Mouse (Mus musculus): ENCODE data around the gene Leng8. TPM values are rescaled to one million over a fixed set of nuclear protein-coding genes. Genes with fewer than 3 reads are reported as not detected.

Leng8 gene
- polyA plus RNA-seq (2015; fragmentation: Nextera tagmentation; extraction: Ambion mirVana) = 46.3 and 49.2 TPM in 2 replicates

DNA sequence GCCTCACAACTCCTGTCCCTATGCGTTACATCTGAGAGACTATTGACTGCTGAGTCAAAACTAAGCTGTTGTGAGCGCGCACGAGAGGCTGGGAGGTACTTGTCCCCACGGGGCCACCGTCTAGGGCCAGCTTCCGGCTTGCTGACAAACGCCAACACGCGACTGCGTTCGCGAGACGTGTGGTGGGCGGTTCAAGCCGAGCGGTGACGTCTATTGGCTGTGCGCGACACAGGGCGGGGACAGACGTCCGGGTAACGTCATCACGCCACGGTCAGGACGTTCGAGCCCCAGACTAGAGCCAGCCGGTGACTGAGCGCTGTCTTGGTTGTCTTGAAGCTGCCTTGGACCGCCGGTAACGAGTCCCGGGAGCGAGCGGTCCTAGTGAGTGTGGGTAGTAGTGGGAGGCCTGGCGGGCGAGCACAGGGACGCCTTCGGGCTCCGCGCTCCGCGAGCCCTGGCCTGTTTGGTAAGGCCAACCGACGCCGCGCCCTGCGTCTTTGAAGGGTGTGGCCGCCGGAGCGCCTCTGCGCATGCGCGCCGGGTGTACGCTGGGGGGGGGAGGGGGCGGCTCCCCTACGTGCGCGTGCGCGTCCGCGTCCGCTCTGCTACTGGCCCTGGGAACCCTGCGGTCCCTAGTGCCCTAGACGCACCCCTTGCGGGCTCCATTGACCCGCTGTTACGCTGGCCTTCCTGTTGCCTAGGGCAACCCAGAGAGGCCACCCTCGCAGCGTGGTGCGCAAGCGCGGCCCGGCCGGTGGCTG is at the start of gene Leng8:
TSS of gene Leng8 (plus strand) at position 269 of the 761 bp plus-strand sequence.
- Histone ChIP-seq H3K4me3 (replicated peaks) (peak within 1 kb of the TSS; percentile 61), H3K4me2 (replicated peaks) (peak within 1 kb of the TSS; percentile 66), H3K9ac (peak within 1 kb of the TSS; percentile 68), H3K27ac (peak within 1 kb of the TSS; percentile 84), H3K27me3 (replicated peaks) (no peaks in the 10 kb centered on the region), H3K9me3 (no peaks in the 10 kb centered on the region), H3K36me3 (peaks cover 24% of the 10 kb centered on the region), H3K4me1 (replicated peaks) (peaks cover 7% of the 10 kb centered on the region; the same call in 1 of the 2 replicates)
- under 1% methylated on average over 63 of the region's 78 CpGs for WGBS
- ATAC-seq = peak; percentile 99

DNA sequence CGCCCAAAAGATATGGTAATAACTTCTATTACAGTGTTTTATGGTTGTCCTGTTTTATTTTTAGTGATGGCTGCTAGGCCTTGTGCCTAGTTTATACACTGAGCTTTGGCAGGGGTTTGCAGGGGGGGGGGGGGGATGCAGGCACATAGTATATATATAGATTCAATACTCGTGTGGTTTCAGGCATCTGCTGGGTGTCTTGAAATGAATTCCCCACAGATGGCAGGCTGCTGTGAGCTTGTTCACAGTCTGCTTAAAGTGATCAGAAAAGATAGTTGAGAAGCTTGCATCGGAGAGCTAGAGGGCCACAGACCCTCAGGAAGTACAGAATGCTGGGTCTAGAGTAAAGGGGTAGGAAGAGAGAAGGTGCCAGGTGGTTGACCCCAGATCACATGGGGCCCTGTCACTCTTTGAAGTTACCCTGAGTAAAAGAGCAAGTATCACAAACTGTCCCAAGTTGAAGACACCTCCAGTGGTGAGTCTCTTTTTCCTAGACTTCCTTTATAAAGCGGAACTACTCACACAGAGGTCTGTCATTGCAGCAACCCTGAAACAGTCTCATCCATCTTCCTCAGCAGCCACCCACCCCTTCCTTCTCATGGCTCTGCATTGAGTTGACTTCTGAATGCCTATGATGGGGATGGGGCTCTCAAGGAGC is 49.5 kb upstream of the Leng8 start:
- Histone ChIP-seq H3K36me3 (no peaks in the 10 kb centered on the region), H3K4me3 (replicated peaks) (no peak overlapping the region), H3K4me1 (replicated peaks) (no peaks in the 10 kb centered on the region), H3K27ac (no peak overlapping the region), H3K9me3 (no peaks in the 10 kb centered on the region), H3K9ac (no peak overlapping the region), H3K4me2 (replicated peaks) (no peak overlapping the region), H3K27me3 (replicated peaks) (no peaks in the 10 kb centered on the region)
- WGBS = 69% methylated on average over 4 of the region's 4 CpGs
- ATAC-seq = no peak

DNA sequence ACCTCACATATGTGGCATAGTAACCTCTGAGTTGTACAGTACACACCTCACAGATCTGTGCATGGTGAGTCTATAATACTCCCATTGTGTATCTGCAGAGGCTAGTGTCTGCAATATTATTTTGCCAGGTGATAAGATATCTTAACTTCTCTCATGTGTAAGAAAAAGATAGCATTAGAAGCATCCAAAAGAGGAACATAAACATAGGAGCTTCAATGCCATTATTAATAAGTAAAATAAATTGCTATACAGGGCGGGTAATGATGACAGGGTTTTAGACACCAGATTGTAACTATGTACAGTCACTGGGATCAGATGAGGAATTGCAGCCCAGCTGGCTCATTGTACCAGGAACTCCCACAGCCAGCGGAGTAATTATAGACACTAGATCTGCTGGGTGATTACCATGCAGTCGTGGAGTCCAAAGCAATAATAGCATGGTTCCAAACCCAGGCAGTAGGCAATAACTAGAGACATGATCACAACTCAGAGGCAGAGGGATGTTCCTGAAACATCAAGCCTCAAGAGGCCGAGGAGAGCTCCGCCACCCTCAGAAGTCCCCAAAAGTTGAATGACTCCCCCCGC is 48.9 kb upstream of the Leng8 start:
- no peaks in the 10 kb centered on the region for H3K9me3 ChIP-seq
- H3K36me3 ChIP-seq = no peaks in the 10 kb centered on the region
- 78% methylated on average over 6 of the region's 6 CpGs for WGBS
- H3K4me3 ChIP-seq (replicated peaks) = no peak overlapping the region
- H3K27ac ChIP-seq = no peak overlapping the region
- H3K27me3 ChIP-seq (replicated peaks) = no peaks in the 10 kb centered on the region
- H3K9ac ChIP-seq = no peak overlapping the region
- ATAC-seq = no peak
- no peak overlapping the region for H3K4me2 ChIP-seq (replicated peaks)
- no peaks in the 10 kb centered on the region for H3K4me1 ChIP-seq (replicated peaks)

DNA sequence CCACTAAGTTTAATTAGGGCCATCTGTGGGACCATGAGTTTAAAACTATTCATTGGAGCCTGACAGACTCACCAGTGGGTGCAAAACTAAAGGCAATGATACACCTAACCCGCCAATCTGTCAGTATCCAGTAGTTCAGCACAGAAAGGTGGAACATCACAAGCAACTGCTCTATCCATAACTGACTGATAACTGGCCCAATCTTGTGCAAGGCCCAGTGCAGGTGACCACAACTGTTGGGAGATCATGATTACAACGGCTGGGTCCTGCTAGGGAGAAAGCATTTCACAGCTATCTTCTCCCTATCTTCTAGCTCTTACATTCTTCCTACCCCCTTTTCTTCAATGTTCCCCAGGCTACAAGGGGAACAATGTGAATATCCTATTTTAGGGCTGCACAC is 48.2 kb upstream of the Leng8 start:
- Histone ChIP-seq H3K4me3 (replicated peaks) (no peak overlapping the region), H3K27ac (no peak overlapping the region), H3K4me2 (replicated peaks) (no peak overlapping the region), H3K9ac (no peak overlapping the region), H3K4me1 (replicated peaks) (no peaks in the 10 kb centered on the region), H3K36me3 (no peaks in the 10 kb centered on the region), H3K27me3 (replicated peaks) (no peaks in the 10 kb centered on the region), H3K9me3 (no peaks in the 10 kb centered on the region)
- WGBS = 78% methylated on average over 2 of the region's 2 CpGs
- ATAC-seq = no peak

DNA sequence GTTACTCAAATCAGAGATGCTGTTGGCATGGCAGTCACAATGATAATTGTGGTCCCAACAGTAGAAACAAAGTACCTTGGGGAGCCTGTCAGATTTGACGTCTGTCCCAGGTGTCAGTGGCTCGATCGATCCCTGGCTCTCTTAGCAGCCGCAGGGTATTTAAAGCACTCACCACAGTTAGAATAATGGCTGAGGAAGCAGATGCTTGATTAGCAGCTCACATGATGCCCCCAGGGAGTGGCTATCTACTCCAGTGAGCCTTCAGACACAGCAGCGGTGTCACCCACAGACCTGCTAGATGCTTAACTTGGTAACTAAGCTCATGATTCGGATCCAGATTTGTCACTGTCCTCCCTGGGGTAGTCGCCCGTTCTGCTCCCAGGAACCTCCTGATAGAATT is 45.7 kb upstream of the Leng8 start:
- Histone ChIP-seq H3K4me1 (replicated peaks) (no peaks in the 10 kb centered on the region), H3K27me3 (replicated peaks) (no peaks in the 10 kb centered on the region), H3K4me3 (replicated peaks) (no peak overlapping the region), H3K9ac (no peak overlapping the region), H3K4me2 (replicated peaks) (no peak overlapping the region), H3K9me3 (no peaks in the 10 kb centered on the region), H3K36me3 (no peaks in the 10 kb centered on the region), H3K27ac (no peak overlapping the region)
- WGBS = 49% methylated on average over 8 of the region's 8 CpGs
- ATAC-seq = no peak

DNA sequence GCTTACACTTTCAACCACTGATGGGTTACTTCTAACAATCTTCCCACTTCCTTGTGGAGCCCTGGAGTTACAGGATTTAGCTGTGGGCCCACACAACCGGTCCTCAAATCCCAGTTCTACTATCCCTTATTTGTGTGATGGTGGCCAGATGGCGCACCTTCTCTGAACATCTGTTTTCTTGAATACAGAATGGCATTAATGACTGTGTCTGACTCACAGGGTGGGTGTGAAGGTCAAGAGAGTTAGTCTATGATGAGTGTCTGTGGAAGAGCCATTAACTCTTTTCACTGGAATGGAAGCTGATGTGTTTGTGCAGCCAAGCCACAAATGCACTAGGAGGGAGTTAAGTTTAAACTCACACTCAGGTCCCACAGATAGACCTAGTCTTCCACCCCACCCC is 38.5 kb upstream of the Leng8 start:
- no peaks in the 10 kb centered on the region for H3K27me3 ChIP-seq (replicated peaks)
- H3K36me3 ChIP-seq = no peaks in the 10 kb centered on the region
- H3K9ac ChIP-seq = no peak overlapping the region
- no peak overlapping the region for H3K27ac ChIP-seq
- ATAC-seq = no peak
- H3K4me3 ChIP-seq (replicated peaks) = no peak overlapping the region
- H3K4me1 ChIP-seq (replicated peaks) = no peaks in the 10 kb centered on the region
- 78% methylated on average over 2 of the region's 2 CpGs for WGBS
- H3K9me3 ChIP-seq = no peaks in the 10 kb centered on the region
- H3K4me2 ChIP-seq (replicated peaks) = no peak overlapping the region

DNA sequence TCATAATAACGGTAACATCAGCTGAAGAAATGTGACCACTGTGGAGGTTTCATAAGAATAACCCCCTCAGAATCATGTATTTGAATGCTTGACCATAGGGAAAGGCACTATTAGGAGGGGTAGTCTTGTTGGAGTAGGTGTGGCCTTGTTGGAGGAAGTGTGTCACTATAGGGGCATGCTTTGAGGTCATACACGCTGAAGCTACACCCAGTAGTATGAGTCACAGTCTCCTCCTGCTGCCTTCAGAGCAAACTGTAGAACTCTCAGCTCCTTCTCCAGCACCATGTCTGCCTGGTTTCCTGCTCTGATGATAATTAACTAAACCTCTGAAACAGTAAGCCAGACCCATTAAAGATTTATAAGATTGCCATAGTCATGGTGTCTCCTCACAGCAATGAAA is 38.0 kb upstream of the Leng8 start:
- no peak for ATAC-seq
- Histone ChIP-seq H3K9me3 (no peaks in the 10 kb centered on the region), H3K9ac (no peak overlapping the region)

DNA sequence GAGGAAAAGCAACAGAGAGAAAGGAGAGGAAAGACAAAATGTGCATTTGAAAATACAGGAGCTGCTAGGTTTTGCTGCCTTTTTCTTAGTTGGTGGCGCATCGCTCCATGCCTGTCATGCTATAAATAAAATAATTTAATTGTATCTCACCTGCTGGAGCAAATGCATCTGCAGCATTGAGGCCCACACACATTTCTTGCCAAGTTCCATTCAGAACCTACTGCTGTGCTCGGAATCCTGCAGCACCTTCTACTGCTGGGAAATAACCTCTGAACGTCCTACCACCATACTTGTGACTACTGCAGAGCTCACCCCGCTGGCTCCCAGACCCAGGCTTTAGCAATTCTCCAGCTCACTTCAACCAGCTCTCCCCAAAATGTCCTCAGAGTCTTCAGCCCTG is 35.7 kb upstream of the Leng8 start:
- no peak overlapping the region for H3K27ac ChIP-seq
- H3K27me3 ChIP-seq (replicated peaks) = no peaks in the 10 kb centered on the region
- H3K4me2 ChIP-seq (replicated peaks) = no peak overlapping the region
- no peak for ATAC-seq
- no peaks in the 10 kb centered on the region for H3K36me3 ChIP-seq
- no peak overlapping the region for H3K9ac ChIP-seq
- no peaks in the 10 kb centered on the region for H3K4me1 ChIP-seq (replicated peaks)
- no peaks in the 10 kb centered on the region for H3K9me3 ChIP-seq
- H3K4me3 ChIP-seq (replicated peaks) = no peak overlapping the region
- WGBS = 77% methylated on average over 5 of the region's 5 CpGs

More for the DNA sequence above, 38.0 kb upstream of the Leng8 start:
- no peak overlapping the region for H3K27ac ChIP-seq
- WGBS = 67% methylated on average over 2 of the region's 2 CpGs
- H3K4me1 ChIP-seq (replicated peaks) = no peaks in the 10 kb centered on the region
- no peak overlapping the region for H3K4me3 ChIP-seq (replicated peaks)
- no peak overlapping the region for H3K4me2 ChIP-seq (replicated peaks)
- H3K36me3 ChIP-seq = no peaks in the 10 kb centered on the region
- no peaks in the 10 kb centered on the region for H3K27me3 ChIP-seq (replicated peaks)

DNA sequence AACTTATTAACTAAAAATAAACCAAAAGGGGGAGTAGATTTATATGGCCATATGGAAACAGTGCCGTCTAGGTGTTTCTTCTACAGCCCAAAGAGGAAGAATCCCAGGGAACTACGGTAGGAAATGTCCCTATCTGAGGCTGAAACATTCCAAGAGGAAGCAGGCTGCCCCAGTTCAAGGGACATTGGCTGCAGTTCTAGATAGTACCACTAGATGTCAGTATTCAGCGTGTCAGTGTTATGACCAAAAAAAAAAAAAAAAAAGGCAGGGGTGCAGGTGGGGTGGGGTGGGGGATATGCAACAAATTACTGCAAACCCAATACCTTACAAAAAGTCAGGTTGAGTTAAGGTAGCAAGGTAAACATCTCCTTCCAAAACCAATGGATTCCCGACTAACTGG is 33.4 kb upstream of the Leng8 start:
- WGBS = 13% methylated on average over 4 of the region's 4 CpGs
- Histone ChIP-seq H3K4me3 (replicated peaks) (no peak overlapping the region), H3K9ac (no peak overlapping the region), H3K9me3 (no peaks in the 10 kb centered on the region), H3K4me1 (replicated peaks) (no peaks in the 10 kb centered on the region), H3K27ac (no peak overlapping the region), H3K36me3 (no peaks in the 10 kb centered on the region), H3K27me3 (replicated peaks) (no peaks in the 10 kb centered on the region), H3K4me2 (replicated peaks) (no peak overlapping the region)
- no peak for ATAC-seq

DNA sequence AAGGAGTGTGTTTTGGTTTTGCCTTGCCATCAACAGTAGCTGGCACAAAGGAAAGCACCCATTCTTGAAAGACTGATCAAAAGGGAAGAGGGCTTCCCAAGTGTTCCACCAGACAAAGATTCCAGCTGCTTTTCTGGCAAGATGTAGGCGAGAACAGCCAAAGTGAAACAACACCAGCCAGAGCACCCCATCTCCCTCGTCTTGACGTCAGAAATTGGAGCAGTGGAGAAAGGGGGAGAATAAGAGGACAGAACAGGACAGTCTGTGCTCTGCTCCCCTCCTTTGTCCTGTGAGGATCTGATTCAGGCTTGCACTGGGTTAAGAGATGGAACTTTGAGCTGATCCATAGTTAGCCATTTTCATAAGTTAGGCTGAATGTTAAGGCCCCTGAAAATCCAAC is 25.1 kb upstream of the Leng8 start:
- WGBS = 54% methylated on average over 3 of the region's 3 CpGs
- ATAC-seq = no peak
- no peaks in the 10 kb centered on the region for H3K9me3 ChIP-seq
- H3K27me3 ChIP-seq (replicated peaks) = no peaks in the 10 kb centered on the region; the same call in 1 of the 2 replicates
- H3K27ac ChIP-seq = no peak overlapping the region
- no peak overlapping the region for H3K4me3 ChIP-seq (replicated peaks)
- H3K4me2 ChIP-seq (replicated peaks) = no peak overlapping the region
- H3K36me3 ChIP-seq = no peaks in the 10 kb centered on the region
- H3K9ac ChIP-seq = no peak overlapping the region
- no peaks in the 10 kb centered on the region for H3K4me1 ChIP-seq (replicated peaks)

DNA sequence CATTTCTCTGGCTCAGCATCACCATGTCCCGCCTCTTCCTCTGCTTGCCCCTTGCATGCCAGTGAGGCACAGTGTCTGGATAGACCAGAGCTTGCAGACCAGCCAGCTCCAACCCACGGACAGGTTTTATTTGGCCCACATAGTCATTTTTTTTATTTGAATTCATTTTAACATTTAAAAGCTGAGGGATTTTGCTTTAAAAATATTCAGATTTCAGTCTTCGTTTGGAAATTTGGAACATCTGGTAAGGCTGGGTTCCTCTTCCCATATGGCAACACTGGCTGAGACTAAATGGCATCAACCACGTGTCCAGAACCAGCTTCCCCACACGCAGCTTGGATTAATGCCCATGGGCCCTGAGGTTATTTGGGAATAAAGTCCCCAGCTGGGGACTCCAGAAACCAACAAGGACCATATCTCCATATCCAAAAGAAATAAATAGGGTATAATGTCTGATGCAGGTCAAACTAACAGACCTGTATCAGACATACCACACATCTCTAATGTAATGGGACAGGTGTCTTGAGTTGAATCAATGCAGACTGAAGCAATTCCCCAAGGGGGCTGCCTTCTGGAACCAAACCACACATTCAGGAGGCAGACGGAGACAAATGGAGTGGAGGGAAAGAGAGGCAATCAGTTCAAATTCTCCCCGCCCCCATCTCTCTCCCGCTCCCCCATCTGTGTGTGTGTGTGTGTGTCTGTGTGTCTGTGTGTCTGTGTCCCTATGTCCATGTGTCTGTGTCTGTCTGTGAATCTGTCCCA is 19.6 kb upstream of the Leng8 start:
- 71% methylated on average over 8 of the region's 8 CpGs for WGBS
- no peak overlapping the region for H3K4me2 ChIP-seq (replicated peaks)
- no peak overlapping the region for H3K27ac ChIP-seq
- no peak for ATAC-seq
- peaks cover 18% of the 10 kb centered on the region for H3K27me3 ChIP-seq (replicated peaks)
- H3K9ac ChIP-seq = no peak overlapping the region
- H3K9me3 ChIP-seq = no peaks in the 10 kb centered on the region
- peaks cover 4% of the 10 kb centered on the region for H3K4me1 ChIP-seq (replicated peaks)
- no peak overlapping the region for H3K4me3 ChIP-seq (replicated peaks)
- no peaks in the 10 kb centered on the region for H3K36me3 ChIP-seq

DNA sequence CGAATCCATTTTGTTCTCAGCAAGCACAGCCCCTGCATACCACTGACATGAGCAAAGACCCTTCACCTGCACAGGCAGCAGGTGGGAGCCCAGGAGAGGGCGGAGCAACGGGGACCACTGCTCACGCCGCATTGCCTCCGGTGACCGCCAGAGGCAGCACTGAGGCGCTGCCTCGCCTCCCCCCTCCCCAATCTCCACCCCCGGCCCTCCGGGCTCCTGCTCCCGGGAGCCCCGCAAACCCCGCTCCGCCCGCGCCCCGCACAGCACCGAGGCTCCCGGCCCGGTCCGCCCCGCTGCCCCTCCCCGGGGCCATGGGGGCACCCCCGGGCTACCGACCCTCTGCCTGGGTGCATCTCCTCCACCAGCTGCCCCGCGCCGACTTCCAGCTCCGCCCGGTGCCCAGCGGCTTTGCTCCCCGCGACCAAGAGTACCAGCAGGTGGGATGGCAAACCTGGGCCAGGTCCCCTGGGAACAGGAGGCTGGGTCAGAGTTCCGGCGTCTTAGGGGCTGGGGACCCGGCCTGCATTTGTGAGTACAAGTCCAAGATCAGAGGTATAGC is 17.4 kb upstream of the Leng8 start, which contains the start of gene Ttyh1:
TSS of gene Ttyh1 (plus strand) at position 65 of the 559 bp plus-strand sequence.
- ATAC-seq = peak; percentile 37
- Histone ChIP-seq H3K27ac (no peak within 1 kb of the TSS), H3K9me3 (no peaks in the 10 kb centered on the region), H3K4me1 (replicated peaks) (peaks cover 5% of the 10 kb centered on the region), H3K36me3 (no peaks in the 10 kb centered on the region), H3K27me3 (replicated peaks) (peaks cover 18% of the 10 kb centered on the region), H3K4me3 (replicated peaks) (peak within 1 kb of the TSS; percentile 42), H3K9ac (peak within 1 kb of the TSS; percentile 42), H3K4me2 (replicated peaks) (peak within 1 kb of the TSS; percentile 66)
- WGBS = under 1% methylated on average over 25 of the region's 37 CpGs

Data from intestine, embryonic 15.5 days (tissue).